Mouse (Mus musculus) heart, embryonic 10.5 days (tissue): Measurements from ENCODE around the gene Noxred1. TPM values are rescaled to one million over a fixed set of nuclear protein-coding genes. Genes with fewer than 3 reads are reported as not detected.
"Not testable (repeated sequence)": the region's sequence is repeated elsewhere in the genome, so short reads cannot be mapped to it uniquely, and the experiment has no call there.

Source experiments
- DNase-seq: peaks from one replicate; pipeline ENCODE4 v3.0.0-alpha.2; 2017; ENCODE audit warnings: low spot score
- H3K27ac ChIP-seq: fragments of 300-500 bp; sonication (generic); 2 replicates; pipeline ENCODE4 v1.5.1; 2016; ENCODE audit warnings: mild to moderate bottlenecking
- H3K27me3 ChIP-seq: fragments of 300-500 bp; sonication (generic); 2 replicates; pipeline ENCODE4 v1.6.1; 2016; ENCODE audit warnings: mild to moderate bottlenecking; ENCODE audit not compliant: poor library complexity, insufficient read depth, severe bottlenecking
- H3K36me3 ChIP-seq: fragments of 300-500 bp; sonication (generic); 2 replicates; pipeline ENCODE4 v1.6.1; 2016; ENCODE audit warnings: mild to moderate bottlenecking, moderate library complexity
- H3K4me1 ChIP-seq: fragments of 300-500 bp; sonication (generic); 2 replicates; pipeline ENCODE4 v1.6.1; 2016; ENCODE audit warnings: mild to moderate bottlenecking
- H3K4me3 ChIP-seq: fragments of 300-500 bp; sonication (generic); 2 replicates; pipeline ENCODE4 v1.5.1; 2016; ENCODE audit warnings: mild to moderate bottlenecking, moderate library complexity
- H3K9me3 ChIP-seq: fragments of 300-500 bp; sonication (generic); 2 replicates; pipeline ENCODE4 v1.6.1; 2016; ENCODE audit warnings: mild to moderate bottlenecking, moderate library complexity
- WGBS: fragments of 180-500 bp; shearing (Covaris S2); methylation state at CpG from one replicate; pipeline ENCODE4 v1.1.7; 2016; 5-methylcytosine and 5-hydroxymethylcytosine counted together
- polyA plus RNA-seq: library from polyadenylated mRNA; unstranded; fragments of >200 nt; fragmentation: Nextera tagmentation; extraction: Ambion mirVana; gene quantifications from 2 replicates; pipeline ENCODE4 v1.2.1, GENCODE M21; 2016

Gene Noxred1
- 0.80 and 0.90 TPM in 2 replicates for polyA plus RNA-seq

GRCm38 (mm10) chr12:87238632-87239031 is at the start of gene Noxred1:
TSS of gene Noxred1 (minus strand) at chr12:87238732.
- Histone ChIP-seq H3K4me3 (no peak within 1 kb of the TSS), H3K9me3 (no peaks in the 10 kb centered on the region), H3K27me3 (no peaks in the 10 kb centered on the region), H3K36me3 (peaks cover 53% of the 10 kb centered on the region), H3K27ac (no peak within 1 kb of the TSS), H3K4me1 (peaks cover 10% of the 10 kb centered on the region; the same call in 1 of the 2 replicates)
- no peak for DNase-seq
- WGBS: 63% methylated on average over 1 of the region's 1 CpGs

- Histone ChIP-seq H3K27ac (no peak overlapping the region), H3K4me3 (no peak overlapping the region)
- 85% methylated on average over 5 of the region's 5 CpGs for WGBS
Measured at GRCm38 (mm10) chr12:87284726-87285125, 46.2 kb upstream of the Noxred1 start.

GRCm38 (mm10) chr12:87284268-87284667 is 45.7 kb upstream of the Noxred1 start:
- H3K4me3 ChIP-seq: no peak overlapping the region
- peaks cover 19% of the 10 kb centered on the region for H3K4me1 ChIP-seq
- H3K9me3 ChIP-seq: no peaks in the 10 kb centered on the region
- H3K36me3 ChIP-seq: no peaks in the 10 kb centered on the region
- WGBS: 69% methylated on average over 4 of the region's 4 CpGs
- H3K27me3 ChIP-seq: no peaks in the 10 kb centered on the region
- H3K27ac ChIP-seq: no peak overlapping the region
- no peak for DNase-seq

More at GRCm38 (mm10) chr12:87284726-87285125, 46.2 kb upstream of the Noxred1 start:
- peaks cover 14% of the 10 kb centered on the region for H3K4me1 ChIP-seq
- no peaks in the 10 kb centered on the region for H3K27me3 ChIP-seq
- no peaks in the 10 kb centered on the region for H3K36me3 ChIP-seq
- no peaks in the 10 kb centered on the region for H3K9me3 ChIP-seq
- no peak for DNase-seq

GRCm38 (mm10) chr12:87283706-87284105 is 45.2 kb upstream of the Noxred1 start:
- H3K36me3 ChIP-seq: no peaks in the 10 kb centered on the region
- H3K27ac ChIP-seq: no peak overlapping the region
- WGBS: 65% methylated on average over 7 of the region's 7 CpGs
- H3K9me3 ChIP-seq: no peaks in the 10 kb centered on the region
- no peak for DNase-seq
- no peaks in the 10 kb centered on the region for H3K27me3 ChIP-seq
- peaks cover 24% of the 10 kb centered on the region for H3K4me1 ChIP-seq
- H3K4me3 ChIP-seq: no peak overlapping the region

DNA sequence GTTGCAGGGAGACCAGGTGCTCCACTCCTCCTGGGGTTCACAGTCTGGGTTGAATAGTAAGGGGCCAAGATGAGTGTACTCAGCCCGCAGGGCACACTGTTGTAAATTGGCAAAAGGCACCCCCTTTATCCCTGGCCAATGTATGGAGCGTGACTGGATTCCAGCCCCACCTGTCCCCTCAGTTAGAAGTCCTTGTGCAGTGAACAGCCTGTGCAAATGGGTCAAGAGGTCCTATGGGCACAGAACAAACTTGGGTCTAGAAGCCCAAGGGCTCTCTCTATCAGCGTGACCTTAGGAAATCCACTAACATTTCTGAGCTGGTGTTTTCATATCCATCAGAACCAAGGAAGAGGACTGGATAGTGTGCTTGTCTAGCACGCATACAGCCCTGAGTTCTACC is 44.2 kb upstream of the Noxred1 start:
- H3K27me3 ChIP-seq: no peaks in the 10 kb centered on the region
- DNase-seq: no peak
- H3K9me3 ChIP-seq: no peaks in the 10 kb centered on the region
- H3K36me3 ChIP-seq: no peaks in the 10 kb centered on the region
- WGBS: 88% methylated on average over 4 of the region's 4 CpGs
- H3K4me1 ChIP-seq: peaks cover 33% of the 10 kb centered on the region
- no peak overlapping the region for H3K4me3 ChIP-seq
- no peak overlapping the region for H3K27ac ChIP-seq

DNA sequence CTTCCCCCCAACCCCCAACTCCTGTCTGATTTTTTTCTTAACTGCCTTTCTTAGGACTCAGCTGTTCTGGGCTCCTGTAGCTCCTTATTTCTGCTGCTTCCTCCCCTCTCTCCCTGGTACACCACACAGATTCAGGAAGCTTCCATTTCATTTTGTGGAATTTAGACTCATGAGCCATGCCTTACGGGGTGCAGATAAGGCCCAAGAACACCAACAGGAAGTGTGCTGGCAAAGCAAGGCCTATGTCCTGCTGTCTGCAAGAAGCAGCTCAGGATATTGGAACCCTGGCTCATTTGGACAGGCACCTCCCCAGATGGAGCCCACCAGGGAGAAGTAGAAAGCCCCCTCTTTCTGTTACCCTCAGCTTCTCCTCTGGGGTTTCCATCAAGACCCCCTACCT is 43.2 kb upstream of the Noxred1 start:
- Histone ChIP-seq H3K4me1 (peaks cover 36% of the 10 kb centered on the region), H3K4me3 (no peak overlapping the region), H3K9me3 (no peaks in the 10 kb centered on the region), H3K27me3 (no peaks in the 10 kb centered on the region), H3K27ac (peak overlapping the region; percentile 57; the same call in 1 of the 2 replicates), H3K36me3 (peaks cover 6% of the 10 kb centered on the region)
- no peak for DNase-seq
- WGBS: 63% methylated on average over 1 of the region's 1 CpGs

- H3K4me3 ChIP-seq: no peak overlapping the region
- H3K36me3 ChIP-seq: peaks cover 25% of the 10 kb centered on the region
- WGBS: 40% methylated on average over 14 of the region's 14 CpGs
- DNase-seq: no peak
- no peaks in the 10 kb centered on the region for H3K9me3 ChIP-seq
- peak overlapping the region; percentile 80 for H3K27ac ChIP-seq
- H3K27me3 ChIP-seq: no peaks in the 10 kb centered on the region
- peaks cover 36% of the 10 kb centered on the region for H3K4me1 ChIP-seq
Measured at GRCm38 (mm10) chr12:87279879-87280278, 41.3 kb upstream of the Noxred1 start.

DNA sequence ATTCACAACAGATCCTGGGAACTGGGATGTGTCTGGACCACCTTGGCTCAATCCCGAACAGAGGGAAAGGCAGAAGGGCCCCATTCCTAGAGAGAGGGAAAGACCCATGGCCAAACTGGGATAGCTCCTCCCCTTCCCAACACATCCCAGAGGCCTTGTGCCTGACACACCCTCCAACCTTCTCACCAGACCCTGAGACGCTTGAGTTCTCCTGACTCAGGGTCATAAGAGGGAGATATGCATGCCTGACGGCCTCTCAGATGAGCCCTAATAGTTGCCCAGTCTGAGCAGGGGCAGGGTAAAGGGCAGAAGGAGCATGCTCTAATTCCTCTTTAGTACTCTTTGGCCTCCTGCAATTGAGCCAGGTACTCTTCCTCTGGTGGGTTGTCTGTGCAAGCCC is 40.8 kb upstream of the Noxred1 start:
- Histone ChIP-seq H3K27ac (peak overlapping the region; percentile 80), H3K9me3 (no peaks in the 10 kb centered on the region), H3K4me3 (no peak overlapping the region), H3K27me3 (no peaks in the 10 kb centered on the region), H3K36me3 (peaks cover 30% of the 10 kb centered on the region), H3K4me1 (peaks cover 36% of the 10 kb centered on the region)
- no peak for DNase-seq
- 40% methylated on average over 3 of the region's 3 CpGs for WGBS

- Histone ChIP-seq H3K27ac (peak overlapping the region; percentile 80), H3K4me1 (peaks cover 36% of the 10 kb centered on the region), H3K27me3 (no peaks in the 10 kb centered on the region), H3K9me3 (no peaks in the 10 kb centered on the region), H3K36me3 (peaks cover 40% of the 10 kb centered on the region), H3K4me3 (peak overlapping the region; percentile 24)
- 13% methylated on average over 6 of the region's 6 CpGs for WGBS
- peak; percentile 93 for DNase-seq
Measured at GRCm38 (mm10) chr12:87278118-87278730, 39.7 kb upstream of the Noxred1 start.

DNA sequence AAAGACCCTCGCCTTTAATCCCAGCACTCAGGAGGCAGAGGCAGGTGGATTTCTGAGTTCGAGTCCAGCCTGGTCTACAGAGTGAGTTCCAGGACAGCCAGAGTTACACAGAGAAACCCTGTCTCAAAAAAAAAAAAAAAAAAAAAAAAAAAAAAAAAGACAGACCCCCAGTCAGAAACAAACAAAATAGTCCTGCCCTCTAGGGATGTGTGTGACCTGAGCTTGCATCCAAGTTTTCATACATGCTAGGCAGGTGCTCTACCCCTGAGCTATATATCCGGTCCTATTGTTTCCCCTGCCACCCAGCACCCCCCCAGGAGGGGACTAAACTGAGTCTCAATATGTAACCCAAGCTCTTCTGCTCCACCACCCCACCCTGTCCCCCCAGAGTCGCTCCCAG is 38.7 kb upstream of the Noxred1 start:
- DNase-seq, H3K4me3 ChIP-seq, H3K9me3 ChIP-seq, H3K27me3 ChIP-seq: not testable (repeated sequence)
- Histone ChIP-seq H3K27ac (0 out of 2 replicates have a peak overlapping the region, but pooled peaks have one; percentile 11), H3K4me1 (peaks cover 33% of the 10 kb centered on the region), H3K36me3 (peaks cover 50% of the 10 kb centered on the region)
- WGBS: 83% methylated on average over 4 of the region's 4 CpGs

GRCm38 (mm10) chr12:87274853-87275831 is 36.6 kb upstream of the Noxred1 start:
- peaks cover 26% of the 10 kb centered on the region for H3K4me1 ChIP-seq
- no peaks in the 10 kb centered on the region for H3K27me3 ChIP-seq
- H3K9me3 ChIP-seq: no peaks in the 10 kb centered on the region
- H3K27ac ChIP-seq: no peak overlapping the region
- no peak for DNase-seq
- H3K4me3 ChIP-seq: no peak overlapping the region
- WGBS: 84% methylated on average over 9 of the region's 9 CpGs
- peaks cover 70% of the 10 kb centered on the region for H3K36me3 ChIP-seq

GRCm38 (mm10) chr12:87267682-87268081 is 29.1 kb upstream of the Noxred1 start:
- peaks cover 14% of the 10 kb centered on the region for H3K4me1 ChIP-seq
- H3K4me3 ChIP-seq: peak overlapping the region; percentile 80
- WGBS: 28% methylated on average over 4 of the region's 4 CpGs
- H3K27me3 ChIP-seq: no peaks in the 10 kb centered on the region
- no peak for DNase-seq
- no peaks in the 10 kb centered on the region for H3K9me3 ChIP-seq
- H3K36me3 ChIP-seq: peaks cover 57% of the 10 kb centered on the region
- H3K27ac ChIP-seq: peak overlapping the region; percentile 63; the same call in 1 of the 2 replicates
